Mouse (Mus musculus) gastrocnemius, adult 18-20 months (tissue): ENCODE data around the gene Chd4. TPM values are rescaled to one million over a fixed set of nuclear protein-coding genes. Genes with fewer than 3 reads are reported as not detected.
"Not testable (repeated sequence)": the region's sequence is repeated elsewhere in the genome, so short reads cannot be mapped to it uniquely, and the experiment has no call there.

ENCODE experiments used
- DNase-seq: peaks from one replicate; pipeline ENCODE4 v3.0.0; 2021; ENCODE audit warnings: low spot score
- total RNA-seq, 2 experiments: library from RNA; stranded (reverse); gene quantifications; 2 replicates each; pipeline ENCODE4 v1.2.3; 2021

Gene Chd4
- total RNA-seq, 2 experiments from 2014 or later = 64.1 to 70.6 TPM

DNA sequence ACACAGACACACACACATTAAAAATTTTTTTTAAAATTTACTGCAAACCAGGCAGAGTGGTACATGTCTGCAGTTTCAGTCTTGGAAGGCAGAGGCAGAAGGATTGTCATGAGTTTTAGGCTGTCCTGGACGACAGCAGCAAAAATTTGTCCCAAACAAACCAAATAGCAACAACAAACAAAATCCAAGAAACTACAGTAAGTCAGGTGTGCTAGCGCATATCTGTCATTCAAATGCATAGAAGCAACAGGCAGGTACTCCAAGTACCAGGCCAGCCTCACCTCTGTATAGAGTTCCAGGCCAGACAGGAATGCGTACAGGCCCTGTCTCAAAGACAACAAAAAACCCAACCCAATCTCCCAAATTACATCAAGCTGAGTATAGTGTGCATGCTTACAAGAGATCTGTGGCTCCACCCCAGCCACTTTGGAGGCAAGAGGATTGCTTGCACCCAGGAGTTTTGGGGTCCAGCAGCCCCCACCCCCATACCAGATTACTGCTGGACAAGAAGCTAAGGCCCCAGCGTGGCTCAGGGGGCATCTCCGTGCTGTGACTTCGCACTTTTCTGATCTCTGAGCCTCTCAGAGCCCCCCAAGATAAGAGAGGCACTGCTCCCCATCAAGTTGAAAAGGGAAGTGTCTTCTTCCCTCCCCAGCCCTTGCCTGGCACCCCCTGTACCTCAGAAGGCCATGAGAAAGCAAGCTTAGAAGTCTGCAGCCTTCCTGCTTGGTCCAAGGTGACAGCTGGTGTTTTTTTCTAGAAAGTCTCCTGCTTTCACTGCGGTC lies 64.2 kb downstream of the Chd4 start:
- no peak for DNase-seq

DNA sequence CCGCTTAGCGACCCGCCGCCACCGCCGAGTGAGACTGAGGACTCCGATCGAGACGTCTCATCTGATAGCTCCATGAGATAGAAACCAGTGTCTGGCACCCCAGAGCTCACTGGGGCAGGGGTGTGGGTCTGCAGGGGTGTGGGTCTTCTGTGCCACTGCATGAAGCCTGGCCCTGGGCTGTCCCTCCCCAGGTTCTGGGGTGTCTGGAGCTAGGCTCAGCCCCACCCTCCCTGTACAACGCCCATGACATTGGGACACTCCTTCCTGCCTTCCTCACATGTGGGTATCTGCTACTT lies 64.7 kb downstream of the Chd4 start:
- no peak for DNase-seq

DNA sequence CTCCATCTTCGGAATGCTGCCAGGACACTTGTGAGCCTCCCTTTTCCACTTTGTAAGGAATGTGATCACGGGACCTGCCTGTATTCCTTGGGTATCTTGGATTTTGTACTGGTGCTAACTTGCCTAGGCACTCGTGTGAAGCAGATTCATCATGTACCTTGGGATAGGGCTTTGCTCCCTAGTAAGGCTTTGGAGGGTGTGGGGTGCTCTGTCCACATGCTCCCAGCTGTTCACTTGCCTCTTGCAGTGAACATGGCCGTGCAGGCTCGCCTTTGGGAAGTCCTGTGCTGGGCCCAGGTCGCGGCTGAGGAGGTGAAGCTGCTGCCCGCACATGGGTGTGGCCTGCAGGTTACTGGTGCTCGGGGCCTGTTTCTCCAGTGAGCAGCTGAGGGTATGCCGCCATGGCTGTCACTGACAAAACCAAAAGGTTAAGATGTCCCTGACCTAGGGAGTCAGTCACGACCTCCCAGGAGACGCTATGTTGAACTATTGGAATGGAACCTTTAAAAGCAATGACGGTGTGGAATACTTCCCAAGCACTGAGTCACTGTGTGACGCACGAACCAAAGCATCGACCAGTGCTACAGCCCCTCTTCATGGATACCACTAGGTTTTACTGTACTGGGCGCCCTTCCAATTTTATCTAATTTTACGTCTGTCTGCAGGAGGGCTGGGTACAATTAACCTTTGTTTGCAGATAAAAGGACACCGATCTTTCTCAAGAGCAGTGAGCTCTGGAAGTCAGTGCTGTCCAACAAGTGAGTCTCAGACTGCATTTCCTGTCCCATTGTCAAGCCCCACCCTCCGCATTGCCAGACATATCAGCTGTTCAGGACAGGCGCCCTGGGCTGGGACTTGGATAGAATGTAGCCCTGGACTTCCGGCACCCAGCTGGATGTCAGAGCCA lies 65.3 kb downstream of the Chd4 start:
- peak; percentile 70 for DNase-seq

DNA sequence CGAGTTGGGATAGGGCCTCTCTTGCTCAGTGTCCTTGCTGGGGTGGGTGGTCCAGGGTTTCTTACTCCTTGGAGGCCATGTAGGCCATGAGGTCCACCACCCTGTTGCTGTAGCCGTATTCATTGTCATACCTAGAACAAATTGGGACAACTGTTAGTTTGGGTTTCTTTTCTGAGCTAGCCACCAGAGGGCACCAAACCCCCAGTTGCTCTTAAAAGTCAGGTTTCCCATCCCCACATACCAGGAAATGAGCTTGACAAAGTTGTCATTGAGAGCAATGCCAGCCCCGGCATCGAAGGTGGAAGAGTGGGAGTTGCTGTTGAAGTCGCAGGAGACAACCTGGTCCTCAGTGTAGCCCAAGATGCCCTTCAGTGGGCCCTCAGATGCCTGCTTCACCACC lies 66.2 kb downstream of the Chd4 start:
- DNase-seq = peak; percentile 69

DNA sequence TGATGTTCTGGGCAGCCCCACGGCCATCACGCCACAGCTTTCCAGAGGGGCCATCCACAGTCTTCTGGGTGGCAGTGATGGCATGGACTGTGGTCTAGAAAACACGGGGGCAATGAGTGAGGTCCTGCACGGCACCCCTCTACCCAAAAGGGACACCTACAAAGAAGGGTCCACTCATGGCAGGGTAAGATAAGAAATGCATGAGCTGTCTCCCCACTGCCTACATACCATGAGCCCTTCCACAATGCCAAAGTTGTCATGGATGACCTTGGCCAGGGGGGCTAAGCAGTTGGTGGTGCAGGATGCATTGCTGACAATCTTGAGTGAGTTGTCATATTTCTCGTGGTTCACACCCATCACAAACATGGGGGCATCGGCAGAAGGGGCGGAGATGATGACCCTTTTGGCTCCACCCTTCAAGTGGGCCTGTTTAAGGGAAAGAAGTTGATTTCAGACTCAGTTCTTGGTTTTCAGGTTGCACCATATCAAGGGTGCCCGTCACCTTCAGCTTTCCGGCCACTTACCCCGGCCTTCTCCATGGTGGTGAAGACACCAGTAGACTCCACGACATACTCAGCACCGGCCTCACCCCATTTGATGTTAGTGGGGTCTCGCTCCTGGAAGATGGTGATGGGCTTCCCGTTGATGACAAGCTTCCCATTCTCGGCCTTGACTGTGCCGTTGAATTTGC lies 67.0 kb downstream of the Chd4 start:
- not testable (repeated sequence) for DNase-seq

DNA sequence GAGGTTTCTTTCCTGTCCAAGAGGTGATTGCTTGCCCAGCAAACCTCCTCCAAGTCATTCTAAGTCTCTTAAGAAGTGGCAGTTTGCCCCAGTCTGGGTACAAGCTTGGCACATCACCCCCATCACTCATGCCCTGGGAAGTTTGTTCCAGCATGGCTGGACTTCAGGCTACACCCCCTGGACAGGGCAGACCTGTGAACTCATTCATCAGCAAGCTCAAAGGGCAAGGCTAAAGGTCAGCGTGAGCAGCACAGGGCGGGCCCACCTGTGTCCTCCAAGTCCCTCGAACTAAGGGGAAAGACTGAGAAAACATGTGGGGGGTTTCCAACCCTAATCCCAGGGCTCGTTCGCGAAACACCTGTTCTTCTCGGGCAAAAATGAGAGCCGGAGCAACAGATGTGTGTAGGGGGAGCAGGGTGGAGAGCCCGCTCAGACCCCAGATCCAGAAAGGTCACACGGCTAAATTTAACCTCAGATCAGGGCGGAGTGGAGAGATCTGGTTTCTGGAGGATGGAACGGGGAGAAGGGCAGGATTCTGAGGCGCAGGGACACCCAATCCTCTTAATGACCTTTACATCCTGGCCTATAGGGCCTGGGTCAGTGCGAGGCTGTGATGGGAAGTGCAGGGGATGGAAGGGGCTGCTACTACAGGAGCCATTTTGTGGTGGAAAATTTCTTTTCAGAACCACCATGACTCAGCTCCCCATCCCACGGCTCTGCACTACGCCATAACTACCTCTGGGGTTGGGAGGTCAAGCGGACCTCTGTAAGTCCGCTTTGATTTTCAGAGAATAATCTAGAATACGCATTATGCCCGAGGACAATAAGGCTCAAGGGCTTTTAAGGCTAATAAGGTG lies 68.2 kb downstream of the Chd4 start:
- peak; percentile 88 for DNase-seq

DNA sequence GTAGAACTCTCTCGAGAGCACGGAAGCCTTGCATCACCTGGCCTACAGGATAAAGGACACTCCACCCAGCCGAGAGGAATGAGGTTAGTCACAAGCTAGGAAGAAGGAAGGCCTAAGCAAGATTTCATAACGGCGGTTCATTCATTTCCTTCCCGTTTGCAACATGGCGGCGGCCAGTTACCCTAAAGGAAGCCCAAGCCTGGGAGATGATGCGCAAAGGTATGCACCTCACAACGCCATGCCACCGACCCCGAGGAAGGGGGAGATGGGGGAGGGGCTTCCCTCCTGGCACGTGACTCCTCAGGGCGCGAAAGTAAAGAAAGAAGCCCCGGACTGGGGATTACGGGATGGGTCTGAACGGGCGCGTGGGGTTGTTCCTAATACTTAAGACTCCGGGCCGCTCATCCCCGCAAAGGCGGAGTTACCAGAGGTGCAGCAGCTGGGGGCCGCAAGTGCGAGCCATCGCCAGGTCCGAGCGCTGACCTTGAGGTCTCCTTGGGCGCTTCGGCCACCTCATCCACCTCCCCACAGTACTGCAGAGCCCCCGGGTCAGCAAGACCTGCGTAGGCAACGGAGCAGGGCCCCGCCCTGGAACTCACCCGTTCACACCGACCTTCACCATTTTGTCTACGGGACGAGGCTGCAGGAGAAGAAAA lies 69.0 kb downstream of the Chd4 start:
- peak; percentile 63 for DNase-seq

DNA sequence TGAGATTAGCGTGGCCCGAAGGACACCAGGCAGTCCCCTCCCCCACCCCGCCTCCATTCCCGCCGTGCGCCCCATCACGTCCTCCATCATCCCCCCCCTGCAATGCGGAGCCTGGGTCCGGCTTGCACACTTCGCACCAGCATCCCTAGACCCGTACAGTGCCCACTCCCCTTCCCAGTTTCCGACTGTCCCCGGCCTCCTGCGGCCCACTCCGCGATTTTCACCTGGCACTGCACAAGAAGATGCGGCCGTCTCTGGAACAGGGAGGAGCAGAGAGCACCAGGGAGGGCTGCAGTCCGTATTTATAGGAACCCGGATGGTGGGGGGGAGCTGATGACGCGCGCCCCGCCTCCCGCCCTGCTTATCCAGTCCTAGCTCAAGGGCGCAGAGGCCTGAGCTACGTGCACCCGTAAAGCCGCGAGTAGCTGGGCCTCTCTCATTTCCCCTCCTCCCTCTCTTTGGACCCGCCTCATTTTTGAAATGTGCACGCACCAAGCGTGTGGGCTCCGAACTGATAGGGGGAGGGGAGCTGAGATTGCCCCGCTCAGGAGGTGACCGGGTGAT lies 69.6 kb downstream of the Chd4 start:
- DNase-seq = peak; percentile 98

DNA sequence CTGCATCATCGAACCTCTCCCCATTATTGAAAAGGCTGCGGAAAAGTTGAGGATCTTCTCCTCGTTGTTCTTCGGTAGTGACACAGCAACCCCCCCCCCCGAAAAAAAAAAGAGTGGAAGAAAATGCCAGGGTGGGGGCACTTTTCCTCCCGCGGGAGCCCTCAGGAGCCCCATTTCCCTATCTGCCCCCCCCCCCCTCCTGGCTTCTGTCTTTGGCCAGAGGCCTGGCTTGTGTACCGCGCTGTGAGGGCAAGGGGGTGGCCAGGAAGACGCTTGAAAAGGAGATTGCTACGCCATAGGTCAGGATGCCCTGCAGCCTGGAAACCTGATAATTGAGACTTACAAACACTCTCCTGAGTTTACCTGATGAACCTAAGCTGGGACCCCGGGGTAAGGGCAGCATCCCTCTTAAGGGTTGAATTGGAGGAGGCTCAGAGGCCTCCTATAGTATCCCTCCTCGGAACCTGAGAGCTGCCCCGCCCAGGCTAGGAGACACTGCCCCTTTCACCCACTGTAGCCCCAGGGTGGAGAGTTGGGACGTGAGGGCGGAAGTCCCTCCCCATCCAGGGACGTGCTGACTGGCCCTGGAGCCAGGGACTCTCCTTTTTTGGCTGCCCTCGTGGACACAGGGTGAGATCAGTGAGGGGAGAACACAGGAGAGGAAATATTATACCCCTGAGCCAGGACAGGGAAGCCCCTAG lies 70.4 kb downstream of the Chd4 start, which contains the start of gene Gapdh:
Gene Gapdh (minus strand): TSS at position 417 of the 701 bp plus-strand sequence.
- DNase-seq = peak; percentile 95

DNA sequence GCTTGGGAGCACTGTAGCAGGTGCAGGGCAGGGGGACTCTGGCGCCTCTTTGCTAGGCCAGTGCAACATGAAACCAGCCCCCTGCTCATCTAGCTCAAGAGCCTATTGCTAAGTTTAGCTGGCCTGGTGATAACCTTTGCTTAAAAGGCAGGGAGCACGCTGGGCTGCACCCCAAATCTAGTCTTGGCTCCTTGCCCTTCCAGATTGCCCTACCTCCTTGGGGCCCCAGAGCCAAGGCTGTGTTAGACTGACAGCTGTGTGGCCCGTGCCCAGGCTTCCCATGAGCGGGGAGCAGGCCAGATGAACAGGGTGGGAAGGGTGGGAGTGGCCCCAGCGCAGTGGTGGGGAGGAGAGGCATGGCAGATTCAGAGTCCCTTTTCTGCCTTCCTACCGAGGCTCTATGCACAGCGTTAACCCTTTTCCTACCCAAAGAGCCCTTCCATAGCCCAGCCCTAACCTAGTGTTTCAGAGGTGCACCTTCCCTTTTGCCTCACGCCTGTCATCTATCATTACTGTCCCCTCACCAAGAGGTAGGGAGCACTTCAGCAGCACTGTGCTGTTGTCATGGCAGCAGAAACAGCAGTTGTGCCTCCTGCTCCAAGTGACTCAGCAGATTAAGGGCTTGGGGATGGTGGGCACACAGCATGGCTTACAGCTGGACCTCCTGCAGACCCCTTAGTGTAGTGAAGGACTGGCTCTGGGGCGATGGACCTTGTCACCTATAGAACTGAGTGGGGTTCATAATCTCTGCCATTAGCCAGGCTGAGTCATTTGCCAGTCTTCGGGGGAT lies 71.3 kb downstream of the Chd4 start:
- DNase-seq = peak; percentile 88

DNA sequence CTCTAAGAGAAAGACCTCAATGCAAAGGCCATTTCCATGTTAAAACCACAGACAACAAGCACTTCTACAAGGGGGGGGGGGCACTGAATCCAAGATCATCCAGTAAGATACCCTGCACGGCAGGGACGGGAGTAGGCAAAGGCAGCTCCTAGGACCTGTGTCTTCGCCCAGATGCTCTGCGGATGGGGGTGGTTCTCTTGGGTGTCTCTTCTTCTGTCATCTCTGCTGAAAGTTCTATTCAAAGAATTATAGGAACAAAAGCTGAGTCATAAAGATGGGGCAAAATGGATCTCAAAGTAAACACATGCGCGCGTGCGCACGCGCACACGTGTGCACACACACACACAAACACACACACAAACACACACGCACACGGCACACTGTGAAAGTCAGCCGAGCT lies 72.3 kb downstream of the Chd4 start:
- no peak for DNase-seq

DNA sequence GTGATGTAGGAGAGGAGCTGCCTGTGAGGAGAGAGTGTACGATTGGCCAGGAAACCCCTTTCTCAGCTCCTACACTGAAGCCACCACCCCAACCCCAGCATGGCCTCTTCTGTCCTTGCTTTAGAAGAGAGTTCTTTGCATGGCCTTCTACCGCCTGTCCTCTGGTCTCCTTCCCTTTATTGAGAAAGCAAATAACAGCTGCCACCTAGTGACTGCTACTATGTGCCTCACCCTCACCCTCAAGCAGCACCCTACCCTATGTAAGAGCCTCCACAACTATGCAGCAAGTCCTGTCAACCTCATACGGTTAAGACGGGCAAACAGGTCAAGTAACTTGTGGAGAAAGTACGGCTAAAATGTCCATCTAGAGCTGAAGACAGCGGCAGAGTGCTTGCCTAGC lies 74.4 kb downstream of the Chd4 start:
- DNase-seq = no peak

DNA sequence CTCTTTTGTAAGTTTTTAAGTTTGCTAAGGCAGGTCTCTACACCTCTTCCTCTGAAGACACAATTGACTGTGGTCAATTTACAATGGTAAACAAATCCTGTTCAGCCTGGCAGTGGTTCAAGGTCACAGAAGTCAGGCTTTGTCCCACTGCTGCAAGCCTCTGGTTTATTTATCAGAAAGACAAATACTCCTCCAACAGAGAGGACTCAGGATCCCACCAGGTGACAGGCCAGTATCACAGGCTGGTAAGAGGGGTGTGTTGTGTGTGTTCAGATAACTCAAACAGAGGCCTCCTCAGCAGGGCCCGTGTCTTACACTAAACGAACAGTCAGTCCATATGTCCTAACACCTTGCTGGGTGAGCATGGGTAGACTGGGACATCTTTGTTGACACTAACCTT lies 76.7 kb downstream of the Chd4 start:
- no peak for DNase-seq

DNA sequence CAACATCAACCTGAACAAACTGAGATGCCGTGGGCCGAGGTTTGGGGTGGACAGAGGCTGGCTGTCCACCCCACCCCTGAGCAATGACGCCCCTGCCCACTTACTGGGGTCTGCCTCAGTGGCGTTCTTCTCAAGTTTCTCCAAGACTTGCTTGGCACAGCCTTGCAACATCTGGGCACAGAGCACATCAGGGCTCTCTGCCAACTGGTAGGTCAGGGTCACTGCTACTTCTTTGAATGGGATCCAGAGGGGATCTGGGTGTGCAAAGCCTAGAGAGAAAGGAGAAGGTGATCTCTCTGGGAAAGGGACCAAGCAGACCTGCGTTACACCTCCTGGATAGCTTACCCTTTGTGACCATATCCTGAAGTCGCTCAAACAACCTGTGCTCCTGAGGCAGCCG lies 77.5 kb downstream of the Chd4 start:
- no peak for DNase-seq

DNA sequence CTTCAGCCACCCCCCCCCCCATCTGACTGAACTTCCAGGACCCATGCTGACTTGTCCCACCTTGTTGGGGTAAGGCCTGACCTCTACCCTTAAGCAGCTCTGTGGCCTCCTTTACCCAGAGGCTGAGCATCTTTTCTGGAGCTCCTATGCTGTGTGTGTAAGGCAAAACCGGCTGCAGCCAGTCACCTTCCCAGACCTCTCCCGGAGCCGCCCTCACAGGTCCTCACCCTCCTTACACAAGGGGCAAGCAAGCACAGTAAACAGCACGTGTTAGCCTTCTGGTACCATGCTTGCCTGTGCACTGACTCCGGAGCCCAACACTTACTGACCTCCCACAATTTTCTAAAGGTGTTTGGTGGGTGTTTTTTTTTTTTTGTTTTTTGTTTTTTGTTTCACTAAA lies 79.7 kb downstream of the Chd4 start:
- no peak for DNase-seq

DNA sequence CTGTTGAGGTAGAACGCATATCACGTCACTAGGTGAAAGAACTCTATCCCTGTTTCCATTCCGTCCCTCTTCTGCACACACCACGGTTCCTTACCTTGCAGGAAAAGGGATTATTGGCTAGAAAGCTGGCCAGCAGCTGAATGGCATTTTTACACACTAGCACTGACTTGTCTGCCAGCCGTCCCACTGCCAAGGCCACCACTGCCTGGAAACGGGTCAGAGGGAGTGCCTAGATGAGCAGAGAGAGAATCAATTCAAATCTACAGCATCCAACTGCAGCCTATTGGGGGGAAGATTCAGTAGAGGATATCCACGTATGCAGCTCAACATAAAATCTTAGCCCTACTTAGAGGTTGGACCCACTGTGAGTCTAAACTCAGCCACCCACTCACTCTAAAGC lies 83.8 kb downstream of the Chd4 start:
- no peak for DNase-seq
